Mouse (Mus musculus) spleen, adult 2 months (tissue): Measurements from ENCODE around the gene Slc5a9. TPM values are rescaled to one million over a fixed set of nuclear protein-coding genes. Genes with fewer than 3 reads are reported as not detected.

Source experiments
- DNase-seq, 2 experiments: peaks; one replicate each; pipeline versions ENCODE4 v3.0.0 to v3.0.0-alpha.2; 2012 to 2021; ENCODE audit warnings: low spot score in 2 of 2, low read depth in 1 of 2
- H3K27ac ChIP-seq: fragments of 200-500 bp; 2 replicates; pipeline ENCODE4 v1.5.1; 2012; ENCODE audit warnings: low read length, inconsistent platforms; ENCODE audit not compliant: insufficient read depth
- H3K27me3 ChIP-seq: fragments of 200-500 bp; 2 replicates; pipeline ENCODE4 v1.6.1; 2012; ENCODE audit warnings: mild to moderate bottlenecking, moderate library complexity, low read length, inconsistent platforms; ENCODE audit not compliant: control insufficient read depth, insufficient read depth
- H3K36me3 ChIP-seq: fragments of 200-500 bp; 2 replicates; pipeline ENCODE4 v1.6.1; 2012; ENCODE audit warnings: mild to moderate bottlenecking, low read length, inconsistent platforms; ENCODE audit not compliant: control insufficient read depth, insufficient read depth
- H3K4me1 ChIP-seq: fragments of 200-500 bp; 2 replicates; pipeline ENCODE4 v1.6.1; 2011; ENCODE audit warnings: inconsistent platforms; ENCODE audit not compliant: control insufficient read depth, insufficient read depth, insufficient read length
- H3K4me3 ChIP-seq: fragments of 200-500 bp; 2 replicates; pipeline ENCODE4 v1.5.1; 2011; ENCODE audit warnings: mild to moderate bottlenecking, inconsistent platforms; ENCODE audit not compliant: insufficient read depth, insufficient read length; ENCODE audit errors: extremely low read depth
- CTCF ChIP-seq: fragments of 200-500 bp; IDR thresholded peaks from 2 replicates; pipeline ENCODE4 v1.5.1; 2011; ENCODE audit warnings: mild to moderate bottlenecking, inconsistent platforms; ENCODE audit not compliant: insufficient read depth, insufficient read length, insufficient replicate concordance; ENCODE audit errors: extremely low read depth
- POLR2A ChIP-seq: fragments of 200-500 bp; IDR thresholded peaks from 2 replicates; pipeline ENCODE4 v1.6.1; 2011; ENCODE audit warnings: low read depth, low read length, inconsistent platforms
- WGBS: fragments of 180-500 bp; shearing (Covaris S2); methylation state at CpG from one replicate; pipeline ENCODE4 v1.1.7; 2018; 5-methylcytosine and 5-hydroxymethylcytosine counted together
- polyA plus RNA-seq: library from polyadenylated mRNA; depleted of rRNA; stranded (reverse); fragments of >200 nt; gene quantifications from 2 replicates; pipeline ENCODE4 v1.2.3, GENCODE M21; 2012

The Slc5a9 gene
- polyA plus RNA-seq, 1 experiment: 0.44 TPM

DNA sequence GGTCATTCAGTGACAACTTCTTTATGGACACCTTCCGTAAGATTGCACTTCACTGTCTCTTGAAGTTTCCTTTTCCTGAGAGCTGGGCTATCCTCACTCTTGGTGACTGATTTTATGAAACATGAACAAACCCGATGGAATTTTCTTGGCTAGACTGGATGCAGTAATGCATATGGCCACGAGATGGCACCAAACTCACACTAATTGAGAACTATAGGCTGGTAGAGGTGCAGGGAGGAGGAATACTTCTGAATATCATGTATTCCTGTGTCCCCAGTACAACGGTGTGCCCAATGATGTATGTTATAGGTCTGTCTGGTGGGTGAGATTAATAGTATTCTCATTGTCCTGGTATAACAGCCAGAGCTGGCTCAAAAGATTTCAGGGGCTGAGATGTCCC, 16.1 kb downstream of the Slc5a9 start:
- Histone ChIP-seq H3K4me1 (no peaks in the 10 kb centered on the region), H3K27me3 (no peaks in the 10 kb centered on the region), H3K27ac (no peak overlapping the region), H3K4me3 (no peak overlapping the region), H3K36me3 (no peaks in the 10 kb centered on the region)
- WGBS: 13% methylated on average over 4 of the region's 4 CpGs
- no peak for TF ChIP-seq POLR2A
- peak; percentile 25; the same call in 1 of the 2 replicates for TF ChIP-seq CTCF
- peak in 1 of 2 experiments; percentile 46 for DNase-seq

DNA sequence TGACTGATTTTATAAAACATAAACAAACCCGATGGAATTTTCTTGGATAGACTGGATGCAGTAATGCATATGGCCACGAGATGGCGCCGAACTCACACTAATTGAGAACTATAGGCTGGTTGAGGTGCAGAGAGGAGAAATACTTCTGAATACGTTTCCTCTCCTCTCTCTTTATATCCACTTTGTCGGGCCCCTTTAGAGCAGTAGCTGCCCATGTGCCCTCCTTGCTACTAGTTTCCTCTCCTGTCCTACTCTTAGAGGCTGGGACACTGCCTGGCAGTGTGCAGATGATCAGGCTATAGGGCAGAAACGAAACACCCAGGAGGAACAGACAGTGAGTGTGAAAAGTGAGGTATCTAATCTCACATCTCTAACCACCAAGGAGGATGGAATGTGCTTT, 16.7 kb downstream of the Slc5a9 start:
- H3K27me3 ChIP-seq: no peaks in the 10 kb centered on the region
- TF ChIP-seq CTCF (peak; percentile 33; the same call in 1 of the 2 replicates), POLR2A (no peak)
- H3K36me3 ChIP-seq: no peaks in the 10 kb centered on the region
- H3K4me3 ChIP-seq: no peak overlapping the region
- H3K4me1 ChIP-seq: no peaks in the 10 kb centered on the region
- peak in 1 of 2 experiments; percentile 29 for DNase-seq
- WGBS: 3% methylated on average over 7 of the region's 7 CpGs
- H3K27ac ChIP-seq: no peak overlapping the region

DNA sequence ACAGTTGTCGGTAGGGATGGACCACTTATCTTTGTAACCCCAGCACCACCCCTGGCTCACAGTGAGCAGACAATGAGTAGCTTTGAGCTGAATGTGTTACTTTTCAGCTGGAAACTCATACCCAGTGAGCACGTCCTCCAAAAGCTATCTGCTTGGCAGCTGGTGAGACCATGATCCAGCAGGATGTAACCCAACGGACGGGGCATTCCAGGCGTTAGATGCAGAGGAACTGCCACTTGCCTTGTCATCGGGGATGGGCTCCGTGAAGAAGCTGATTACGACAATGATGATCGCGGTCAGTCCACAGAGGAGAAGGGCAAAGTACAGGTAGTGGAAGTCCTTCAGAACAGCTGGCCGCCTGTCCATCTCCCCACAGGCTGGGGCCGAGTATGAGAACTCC, 19.2 kb downstream of the Slc5a9 start:
- Histone ChIP-seq H3K4me1 (no peaks in the 10 kb centered on the region), H3K36me3 (no peaks in the 10 kb centered on the region), H3K4me3 (no peak overlapping the region), H3K27me3 (no peaks in the 10 kb centered on the region), H3K27ac (no peak overlapping the region)
- 89% methylated on average over 12 of the region's 12 CpGs for WGBS
- DNase-seq: no peak
- no peak for TF ChIP-seq POLR2A
- no peak for TF ChIP-seq CTCF

DNA sequence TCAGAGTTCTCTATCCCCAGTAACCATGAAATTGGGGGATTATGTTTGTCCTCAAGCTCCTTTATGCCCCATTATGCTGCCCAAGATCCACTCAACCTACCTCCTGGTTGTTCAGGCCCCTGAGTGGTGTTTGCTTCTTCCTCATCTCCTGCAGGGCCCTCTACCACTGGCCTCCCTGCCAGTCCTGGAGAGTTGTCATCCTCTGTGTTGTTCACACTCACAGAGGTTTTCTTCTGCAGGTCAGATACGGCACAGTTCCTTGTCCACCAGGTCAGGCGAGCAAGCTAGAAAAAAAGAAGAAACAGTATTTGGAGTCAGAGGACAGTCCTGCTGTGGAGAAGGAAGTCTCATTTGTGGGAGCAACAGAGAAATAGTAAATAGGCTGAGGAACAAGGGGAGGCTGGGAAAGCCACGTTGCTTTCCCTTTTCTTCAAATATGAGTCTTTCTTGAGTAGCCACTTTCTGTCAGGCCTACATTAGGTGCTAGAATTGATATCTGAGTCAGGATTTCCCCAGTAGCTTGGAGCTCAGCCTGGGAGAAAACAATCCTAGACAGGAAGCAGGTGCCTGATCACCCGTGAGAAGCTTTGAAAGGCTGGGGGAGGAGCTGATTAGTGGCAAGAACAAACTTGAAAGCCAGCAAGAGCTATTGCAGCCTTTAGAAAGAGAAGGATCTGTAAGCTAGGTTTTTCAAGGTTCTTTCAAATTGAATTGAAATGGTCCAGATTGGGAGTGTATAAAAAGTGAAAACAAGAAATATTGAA, 22.4 kb downstream of the Slc5a9 start:
- no peaks in the 10 kb centered on the region for H3K27me3 ChIP-seq
- TF ChIP-seq POLR2A (no peak), CTCF (no peak)
- no peak for DNase-seq
- H3K36me3 ChIP-seq: no peaks in the 10 kb centered on the region
- 25% methylated on average over 4 of the region's 4 CpGs for WGBS
- no peaks in the 10 kb centered on the region for H3K4me1 ChIP-seq
- no peak overlapping the region for H3K4me3 ChIP-seq
- no peak overlapping the region for H3K27ac ChIP-seq

DNA sequence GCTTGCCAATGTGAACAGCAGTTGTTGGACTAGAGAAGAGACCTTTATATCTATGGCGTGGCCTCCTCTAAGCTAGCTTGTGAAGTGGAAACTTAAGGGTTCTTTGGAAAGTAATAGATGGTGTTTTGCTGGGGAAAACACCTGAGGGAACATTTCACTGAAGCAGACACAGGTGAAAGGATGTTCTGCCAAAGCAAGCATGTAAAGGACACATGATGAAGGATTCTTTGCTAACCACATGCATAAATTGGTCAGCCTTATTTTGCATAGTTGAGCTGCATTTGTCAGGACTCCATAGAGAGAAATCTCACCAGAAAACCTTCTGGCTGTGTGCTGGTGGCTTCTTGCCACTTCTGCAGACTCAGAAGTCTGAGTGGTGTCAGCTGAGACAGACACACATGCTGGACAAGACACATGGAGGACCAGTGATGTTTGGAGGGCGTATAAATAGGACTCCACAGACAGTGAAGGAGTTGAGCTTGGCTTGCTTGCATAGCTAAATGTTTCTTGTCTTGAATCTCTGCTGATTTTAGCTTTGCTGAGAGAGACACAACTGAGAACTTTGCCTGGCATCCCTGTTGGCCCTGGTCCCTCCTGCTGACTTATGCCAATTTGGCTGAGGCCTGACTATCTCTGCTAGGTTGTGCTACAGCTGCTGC, 34.8 kb downstream of the Slc5a9 start:
- Histone ChIP-seq H3K27ac (no peak overlapping the region), H3K4me1 (no peaks in the 10 kb centered on the region), H3K4me3 (no peak overlapping the region), H3K27me3 (no peaks in the 10 kb centered on the region), H3K36me3 (no peaks in the 10 kb centered on the region)
- WGBS: 82% methylated on average over 2 of the region's 2 CpGs
- no peak for DNase-seq
- no peak for TF ChIP-seq CTCF
- TF ChIP-seq POLR2A: no peak

DNA sequence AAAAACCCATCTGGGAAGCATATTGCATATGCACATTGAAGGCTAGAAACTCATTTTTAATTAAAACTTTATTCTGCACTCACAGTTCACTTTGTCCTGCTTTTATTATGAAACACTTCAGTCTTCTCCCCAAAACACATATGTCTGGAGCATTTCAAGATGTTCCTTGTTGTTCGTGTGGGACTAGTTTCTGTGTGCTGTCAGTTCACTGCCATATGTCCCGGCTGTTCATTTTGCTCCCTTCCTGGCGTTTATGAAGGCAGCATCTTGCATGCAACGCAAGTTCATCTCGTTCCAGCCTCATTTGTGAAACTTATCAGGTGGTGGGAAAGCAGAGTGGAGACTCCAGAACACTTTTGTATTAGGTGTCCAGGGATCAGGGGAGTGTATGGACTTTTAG, 36.0 kb downstream of the Slc5a9 start:
- H3K36me3 ChIP-seq: no peaks in the 10 kb centered on the region
- no peak overlapping the region for H3K4me3 ChIP-seq
- H3K27ac ChIP-seq: no peak overlapping the region
- TF ChIP-seq CTCF (no peak), POLR2A (no peak)
- no peaks in the 10 kb centered on the region for H3K4me1 ChIP-seq
- no peaks in the 10 kb centered on the region for H3K27me3 ChIP-seq
- DNase-seq: no peak
- 85% methylated on average over 5 of the region's 5 CpGs for WGBS

DNA sequence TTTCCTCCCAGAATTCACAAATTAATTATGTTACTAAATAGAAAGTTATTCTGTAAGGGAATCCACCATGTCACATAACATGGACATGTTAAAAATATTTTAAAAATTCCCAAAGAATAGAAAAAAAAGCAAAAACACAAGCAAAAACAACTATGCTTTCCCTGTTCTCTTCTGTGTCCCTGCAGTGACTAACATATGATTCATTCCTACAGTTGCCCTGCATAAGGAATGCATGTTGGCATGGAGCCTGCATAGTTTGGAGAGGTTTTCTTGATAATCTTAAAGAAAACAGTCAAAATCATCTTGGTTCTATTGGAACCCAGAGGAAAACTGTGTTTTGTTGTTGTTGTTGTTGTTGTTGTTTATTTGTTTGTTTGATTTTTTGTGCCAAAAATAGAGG, 50.1 kb downstream of the Slc5a9 start:
- Histone ChIP-seq H3K4me3 (no peak overlapping the region), H3K36me3 (no peaks in the 10 kb centered on the region), H3K27ac (no peak overlapping the region), H3K27me3 (no peaks in the 10 kb centered on the region; the same call in 1 of the 2 replicates), H3K4me1 (no peaks in the 10 kb centered on the region)
- no peak for DNase-seq
- TF ChIP-seq CTCF: no peak
- no peak for TF ChIP-seq POLR2A
